Mouse (Mus musculus) layer of hippocampus, postnatal 14 days (tissue): ENCODE results near the gene Rap1a. TPM values are rescaled to one million over a fixed set of nuclear protein-coding genes. Genes with fewer than 3 reads are reported as not detected.

Source experiments
- DNase-seq, 2 experiments: peaks; one replicate each; pipeline ENCODE4 v3.0.0; 2021 to 2022; ENCODE audit warnings: low spot score in 2 of 2, mixed read lengths in 1 of 2
- total RNA-seq, 2 experiments: library from RNA; stranded (reverse); gene quantifications; 2 replicates each; pipeline ENCODE4 v1.2.3; 2021

Rap1a gene
- total RNA-seq, 2 experiments from 2014 or later: 125 to 130 TPM

- DNase-seq: no peak
Measured at GRCm38 (mm10) chr3:105806519-105807249, 5.5 kb upstream of the Rap1a start.

- DNase-seq: no peak
Measured at GRCm38 (mm10) chr3:105803600-105803999, 2.5 kb upstream of the Rap1a start.

GRCm38 (mm10) chr3:105800675-105801190 is 403 bp downstream of the Rap1a start:
- peak in 1 of 2 experiments; percentile 26 for DNase-seq

GRCm38 (mm10) chr3:105800156-105800674 is 921 bp downstream of the Rap1a start:
- DNase-seq: no peak

GRCm38 (mm10) chr3:105799375-105799774 is 1.8 kb downstream of the Rap1a start:
- DNase-seq: no peak

GRCm38 (mm10) chr3:105798770-105799169 is 2.4 kb downstream of the Rap1a start:
- no peak for DNase-seq

GRCm38 (mm10) chr3:105797427-105797826 is 3.7 kb downstream of the Rap1a start:
- DNase-seq: no peak

GRCm38 (mm10) chr3:105796761-105797160 is 4.4 kb downstream of the Rap1a start:
- DNase-seq: no peak

GRCm38 (mm10) chr3:105794309-105794708 is 6.8 kb downstream of the Rap1a start:
- DNase-seq: no peak

- DNase-seq: no peak
Measured at GRCm38 (mm10) chr3:105792309-105792708, 8.8 kb downstream of the Rap1a start.

- DNase-seq: no peak
Measured at GRCm38 (mm10) chr3:105791129-105791528, 10.0 kb downstream of the Rap1a start.

- no peak for DNase-seq
Measured at GRCm38 (mm10) chr3:105790338-105790737, 10.8 kb downstream of the Rap1a start.

- no peak for DNase-seq
Measured at GRCm38 (mm10) chr3:105789776-105790175, 11.4 kb downstream of the Rap1a start.

GRCm38 (mm10) chr3:105787328-105787727 is 13.8 kb downstream of the Rap1a start:
- no peak for DNase-seq

- DNase-seq: no peak
Measured at GRCm38 (mm10) chr3:105785865-105786264, 15.3 kb downstream of the Rap1a start.

- DNase-seq: no peak
Measured at GRCm38 (mm10) chr3:105783809-105784208, 17.3 kb downstream of the Rap1a start.

- no peak for DNase-seq
Measured at GRCm38 (mm10) chr3:105782406-105782805, 18.7 kb downstream of the Rap1a start.

GRCm38 (mm10) chr3:105777997-105778396 is 23.1 kb downstream of the Rap1a start:
- no peak for DNase-seq

- no peak for DNase-seq
Measured at GRCm38 (mm10) chr3:105774496-105774895, 26.6 kb downstream of the Rap1a start.

GRCm38 (mm10) chr3:105771534-105771933 is 29.6 kb downstream of the Rap1a start:
- no peak for DNase-seq

GRCm38 (mm10) chr3:105770836-105771235 is 30.3 kb downstream of the Rap1a start:
- DNase-seq: no peak

- no peak for DNase-seq
Measured at GRCm38 (mm10) chr3:105769380-105769779, 31.8 kb downstream of the Rap1a start.

GRCm38 (mm10) chr3:105768529-105768928 is 32.6 kb downstream of the Rap1a start:
- no peak for DNase-seq
